Mouse (Mus musculus): ENCODE results near the gene Traf5. TPM values are rescaled to one million over a fixed set of nuclear protein-coding genes. Genes with fewer than 3 reads are reported as not detected.

The Traf5 gene
- polyA plus RNA-seq, 1 experiment = 3.2 TPM

DNA sequence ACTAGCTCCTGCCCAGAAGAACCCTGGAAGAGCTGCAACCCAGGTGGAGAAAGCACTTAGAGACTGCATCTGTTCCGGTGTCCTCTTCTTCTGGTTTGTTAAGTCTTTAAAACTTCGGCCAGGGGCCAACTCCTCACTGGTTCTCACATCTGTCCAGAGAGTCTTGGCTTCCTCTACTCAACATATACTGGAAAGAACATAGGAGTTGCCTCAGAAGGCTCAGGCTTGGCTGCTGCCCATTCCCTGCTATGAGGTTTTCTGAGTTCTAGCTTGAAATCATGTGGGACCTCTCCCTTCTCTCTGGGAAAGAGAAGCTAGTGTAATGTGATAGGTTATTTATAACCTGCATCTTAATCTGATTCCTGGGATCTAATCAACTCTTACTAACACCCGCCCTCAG is 2.1 kb downstream of the Traf5 start:
- no peak for TF ChIP-seq POLR2A (IDR thresholded peaks at IDR 0.05; ENCODE audit: borderline replicate concordance, extremely low read depth, insufficient read depth, insufficient read length, poor library complexity, severe bottlenecking)
- no peak for DNase-seq (ENCODE audit: low read depth)

DNA sequence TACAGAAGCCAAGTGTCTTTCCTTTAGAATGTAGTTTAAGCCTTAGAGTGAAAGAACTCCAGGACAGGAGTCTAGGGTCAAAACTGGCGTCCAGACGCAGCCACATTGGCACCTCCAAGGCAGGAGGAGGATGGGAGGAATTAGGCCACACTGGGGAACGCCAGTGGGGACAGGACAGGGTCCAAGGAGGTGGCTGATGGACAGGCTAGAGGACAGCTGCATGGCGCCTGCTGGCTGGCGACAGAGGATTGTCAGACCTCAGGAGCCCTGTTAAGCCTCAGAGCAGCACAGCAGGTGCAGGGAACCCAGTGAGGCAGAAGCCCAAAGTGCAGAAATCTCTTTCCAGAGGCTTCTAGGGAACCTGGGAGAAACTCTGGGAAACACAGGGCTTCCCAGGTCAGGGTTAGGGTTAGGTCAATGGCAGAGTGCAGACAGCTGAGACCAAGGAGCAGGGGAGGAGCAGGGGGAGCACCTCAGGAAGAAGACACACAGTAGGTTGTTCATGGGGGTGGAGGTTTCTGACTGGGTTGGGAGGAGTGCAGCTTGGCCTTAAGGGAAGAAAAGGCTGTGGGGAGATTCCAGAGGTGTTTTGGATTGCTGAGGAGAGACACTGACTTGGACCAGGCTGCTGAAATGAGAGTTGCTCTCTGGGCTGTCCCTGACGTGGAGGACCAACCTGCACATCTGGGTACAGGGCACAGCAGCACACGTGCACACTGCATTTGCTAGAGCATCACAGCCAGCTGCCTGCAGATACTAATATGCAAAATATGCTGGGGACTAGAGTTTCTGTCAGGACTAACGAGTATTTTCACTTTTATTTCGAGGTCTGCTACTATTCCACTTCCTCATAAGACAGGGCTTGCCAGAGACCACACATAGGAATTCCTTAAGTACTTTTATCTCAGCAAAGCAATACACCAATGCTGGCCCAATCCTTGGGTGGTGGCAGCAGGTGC is 2.9 kb downstream of the Traf5 start:
- TF ChIP-seq POLR2A (IDR thresholded peaks at IDR 0.05; ENCODE audit: borderline replicate concordance, extremely low read depth, insufficient read depth, insufficient read length, poor library complexity, severe bottlenecking) = no peak
- no peak for TF ChIP-seq CTCF (IDR thresholded peaks at IDR 0.05; ENCODE audit: borderline replicate concordance, extremely low read depth, insufficient read depth, insufficient read length)
- no peak for DNase-seq (ENCODE audit: low read depth)

DNA sequence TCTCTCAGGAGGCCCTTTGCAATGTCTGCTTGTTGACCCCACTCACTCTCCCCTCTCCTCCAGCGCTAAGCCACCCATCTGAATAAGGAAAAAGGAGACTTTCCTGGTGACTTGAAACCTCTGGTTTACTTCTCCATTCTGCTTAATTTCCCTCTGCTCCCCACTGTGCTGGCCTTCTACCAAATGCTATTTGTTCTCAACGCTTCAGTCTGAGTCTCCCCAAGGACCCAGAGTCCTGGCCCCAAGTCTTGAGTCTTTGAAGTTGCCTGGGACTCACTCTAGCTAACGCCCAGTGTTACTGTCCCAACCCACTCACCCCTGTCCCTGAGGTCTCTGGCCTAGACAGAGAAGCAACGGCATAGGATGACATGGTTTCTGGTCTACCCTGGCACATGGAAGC is 4.3 kb downstream of the Traf5 start:
- DNase-seq (ENCODE audit: low read depth) = no peak
- TF ChIP-seq POLR2A (IDR thresholded peaks at IDR 0.05; ENCODE audit: borderline replicate concordance, extremely low read depth, insufficient read depth, insufficient read length, poor library complexity, severe bottlenecking) (no peak), CTCF (IDR thresholded peaks at IDR 0.05; ENCODE audit: borderline replicate concordance, extremely low read depth, insufficient read depth, insufficient read length) (no peak)

DNA sequence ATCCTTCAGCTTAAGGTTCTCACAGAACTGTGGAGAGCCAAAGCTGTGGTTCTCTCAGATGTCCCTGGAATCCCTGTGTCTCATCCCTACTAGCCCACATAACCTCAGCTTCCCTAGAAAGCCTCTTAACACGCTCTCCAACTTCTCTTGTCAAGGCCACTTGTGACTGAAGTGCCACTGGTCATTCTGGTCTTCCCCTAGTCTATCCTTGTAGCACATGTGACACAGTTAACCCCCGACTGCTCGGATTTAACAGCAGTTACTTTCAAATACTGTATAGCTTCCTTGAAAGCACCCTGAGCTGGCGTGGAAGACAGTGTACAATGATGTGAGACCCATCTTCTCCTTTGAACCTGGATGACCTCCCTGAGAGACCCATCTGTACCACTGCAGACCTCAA is 5.3 kb downstream of the Traf5 start:
- no peak for TF ChIP-seq CTCF (IDR thresholded peaks at IDR 0.05; ENCODE audit: borderline replicate concordance, extremely low read depth, insufficient read depth, insufficient read length)
- no peak for TF ChIP-seq POLR2A (IDR thresholded peaks at IDR 0.05; ENCODE audit: borderline replicate concordance, extremely low read depth, insufficient read depth, insufficient read length, poor library complexity, severe bottlenecking)
- DNase-seq (ENCODE audit: low read depth) = no peak

DNA sequence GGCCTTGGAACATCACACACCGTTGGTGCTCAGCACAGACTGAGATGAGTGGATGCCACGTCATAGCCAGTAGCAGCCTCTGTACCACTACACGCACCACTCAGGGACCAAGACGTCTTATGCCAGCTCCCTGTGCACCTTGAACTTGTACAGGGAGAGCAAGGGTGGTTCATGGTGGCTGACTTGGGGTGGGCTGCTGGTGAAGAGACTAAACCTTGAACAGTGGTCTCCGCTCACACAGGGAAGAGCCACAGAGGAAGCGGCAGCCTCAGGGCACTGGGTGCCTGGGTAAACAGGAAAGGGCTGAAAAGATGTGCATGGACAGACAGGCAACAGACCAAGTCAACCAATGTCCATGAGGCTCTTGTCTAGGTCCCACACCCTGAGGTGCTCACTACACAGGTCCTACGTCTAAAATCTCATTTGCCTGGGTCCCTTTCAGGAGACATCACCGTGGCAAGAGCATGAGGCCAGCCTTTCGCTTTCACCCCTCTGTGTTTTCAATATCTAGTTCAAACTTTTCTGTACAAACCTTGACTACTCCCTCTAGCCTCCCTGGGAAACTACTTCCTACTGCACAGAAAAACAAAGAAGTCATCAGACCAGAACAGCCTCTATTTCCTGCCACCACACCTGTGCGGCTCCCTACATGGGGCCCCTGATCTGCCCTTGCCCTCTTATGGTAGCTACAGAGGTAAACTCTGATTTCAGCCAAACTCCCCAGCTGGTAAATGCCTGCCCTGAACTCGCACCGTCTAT is 5.9 kb downstream of the Traf5 start:
- DNase-seq (ENCODE audit: low read depth) = no peak
- TF ChIP-seq POLR2A (IDR thresholded peaks at IDR 0.05; ENCODE audit: borderline replicate concordance, extremely low read depth, insufficient read depth, insufficient read length, poor library complexity, severe bottlenecking) = no peak

DNA sequence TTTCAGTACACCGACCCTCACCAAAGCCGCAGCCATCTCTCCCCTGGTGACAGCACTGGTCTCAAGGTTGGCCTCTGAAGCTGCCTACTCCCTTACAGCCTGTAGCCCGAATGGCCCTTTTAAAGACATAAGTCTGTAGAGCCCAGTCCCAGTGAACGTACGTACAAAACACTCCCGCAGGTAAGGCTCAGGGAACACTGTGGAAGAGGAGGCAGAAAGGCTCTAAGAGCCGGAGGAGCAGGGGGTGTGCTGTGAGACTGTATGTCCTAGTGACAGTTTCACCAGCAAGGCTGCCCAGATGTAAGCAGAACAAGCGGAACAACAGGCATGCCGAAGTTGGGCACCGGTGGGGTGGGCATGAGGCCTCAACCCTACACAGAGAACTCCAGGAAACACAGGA is 7.1 kb downstream of the Traf5 start:
- DNase-seq (ENCODE audit: low read depth) = no peak
- TF ChIP-seq POLR2A (IDR thresholded peaks at IDR 0.05; ENCODE audit: borderline replicate concordance, extremely low read depth, insufficient read depth, insufficient read length, poor library complexity, severe bottlenecking) = no peak
- no peak for TF ChIP-seq CTCF (IDR thresholded peaks at IDR 0.05; ENCODE audit: borderline replicate concordance, extremely low read depth, insufficient read depth, insufficient read length)

DNA sequence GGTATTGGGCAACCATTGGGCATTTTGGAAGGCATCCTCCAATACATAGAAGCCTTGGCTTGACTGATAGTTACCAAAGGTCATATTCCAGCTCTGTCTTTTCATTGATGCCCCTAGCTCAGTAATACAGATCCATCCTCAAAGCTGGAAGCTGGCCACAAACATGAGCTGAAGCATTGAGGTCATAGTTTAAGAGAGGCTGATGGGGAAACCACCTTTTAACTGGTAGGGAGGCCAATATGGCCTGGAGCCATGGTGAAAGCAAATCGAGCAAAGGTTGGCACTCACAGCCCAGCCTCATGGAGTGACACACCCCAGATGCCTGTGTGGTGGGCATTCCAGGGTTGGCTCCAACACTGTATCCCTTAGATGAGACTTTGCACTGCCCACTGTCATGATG is 9.7 kb downstream of the Traf5 start:
- TF ChIP-seq CTCF (IDR thresholded peaks at IDR 0.05; ENCODE audit: borderline replicate concordance, extremely low read depth, insufficient read depth, insufficient read length) (no peak), POLR2A (IDR thresholded peaks at IDR 0.05; ENCODE audit: borderline replicate concordance, extremely low read depth, insufficient read depth, insufficient read length, poor library complexity, severe bottlenecking) (no peak)
- DNase-seq (ENCODE audit: low read depth) = no peak

DNA sequence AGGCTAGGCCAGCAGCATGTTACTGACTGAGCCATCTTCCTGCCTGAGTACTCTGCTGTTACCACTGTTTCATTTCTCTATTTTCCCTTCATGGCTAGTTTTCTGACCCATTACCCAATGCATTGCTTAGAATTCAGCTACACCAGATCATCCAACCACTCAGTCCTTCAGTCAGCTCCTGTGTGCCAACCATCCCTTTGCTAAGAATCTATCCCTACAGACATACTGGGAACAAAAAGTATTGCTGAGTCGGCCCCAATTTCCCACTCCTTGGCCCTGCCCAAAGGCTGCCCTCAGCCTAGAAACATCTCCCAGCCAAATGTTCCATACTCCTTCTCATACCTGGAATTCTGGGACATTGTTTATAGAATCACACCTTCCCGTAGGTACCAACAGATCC is 11.2 kb downstream of the Traf5 start:
- TF ChIP-seq POLR2A (IDR thresholded peaks at IDR 0.05; ENCODE audit: borderline replicate concordance, extremely low read depth, insufficient read depth, insufficient read length, poor library complexity, severe bottlenecking) (no peak), CTCF (IDR thresholded peaks at IDR 0.05; ENCODE audit: borderline replicate concordance, extremely low read depth, insufficient read depth, insufficient read length) (no peak)
- DNase-seq (ENCODE audit: low read depth) = no peak

DNA sequence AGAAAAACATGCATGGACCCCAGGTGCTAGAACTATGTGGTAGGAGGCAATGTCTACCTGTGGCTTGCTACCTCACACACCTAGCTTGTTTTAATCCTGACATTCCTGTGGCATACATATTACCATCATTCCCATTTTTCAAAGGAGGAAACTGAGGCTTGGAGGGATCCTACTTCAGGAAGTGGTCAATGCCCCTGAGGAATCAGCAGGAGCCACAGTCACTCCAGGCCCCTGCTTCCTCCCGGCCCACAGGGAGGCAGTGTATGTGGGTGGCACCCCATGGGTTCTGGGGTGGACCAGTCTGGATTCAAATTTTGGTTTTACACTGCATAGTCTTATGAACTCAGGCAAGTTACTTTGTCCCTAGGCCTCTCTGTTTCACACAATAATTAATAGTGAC is 13.2 kb downstream of the Traf5 start:
- TF ChIP-seq CTCF (IDR thresholded peaks at IDR 0.05; ENCODE audit: borderline replicate concordance, extremely low read depth, insufficient read depth, insufficient read length) = no peak
- TF ChIP-seq POLR2A (IDR thresholded peaks at IDR 0.05; ENCODE audit: borderline replicate concordance, extremely low read depth, insufficient read depth, insufficient read length, poor library complexity, severe bottlenecking) = no peak
- no peak for DNase-seq (ENCODE audit: low read depth)

DNA sequence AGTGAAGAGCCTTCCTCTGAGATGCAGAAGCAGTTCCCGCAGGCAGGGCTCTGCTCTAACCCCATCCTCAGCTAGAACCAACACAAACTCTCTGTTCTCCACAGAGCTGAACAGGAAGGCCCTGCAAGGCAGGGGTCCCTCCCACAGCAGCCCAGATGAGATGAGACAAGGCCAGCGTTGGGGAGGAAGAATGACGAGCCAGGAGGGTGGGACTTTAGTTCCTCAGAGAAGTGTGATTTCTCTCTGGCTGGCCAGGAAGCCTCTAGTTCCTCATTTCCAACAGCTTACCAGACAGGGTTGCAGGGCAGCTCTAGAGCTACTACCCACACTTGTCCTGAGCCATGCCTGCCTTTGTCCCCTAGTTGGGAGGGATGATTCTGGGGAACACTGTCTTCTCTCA is 14.0 kb downstream of the Traf5 start:
- no peak for DNase-seq (ENCODE audit: low read depth)
- TF ChIP-seq POLR2A (IDR thresholded peaks at IDR 0.05; ENCODE audit: borderline replicate concordance, extremely low read depth, insufficient read depth, insufficient read length, poor library complexity, severe bottlenecking) = no peak
- no peak for TF ChIP-seq CTCF (IDR thresholded peaks at IDR 0.05; ENCODE audit: borderline replicate concordance, extremely low read depth, insufficient read depth, insufficient read length)

DNA sequence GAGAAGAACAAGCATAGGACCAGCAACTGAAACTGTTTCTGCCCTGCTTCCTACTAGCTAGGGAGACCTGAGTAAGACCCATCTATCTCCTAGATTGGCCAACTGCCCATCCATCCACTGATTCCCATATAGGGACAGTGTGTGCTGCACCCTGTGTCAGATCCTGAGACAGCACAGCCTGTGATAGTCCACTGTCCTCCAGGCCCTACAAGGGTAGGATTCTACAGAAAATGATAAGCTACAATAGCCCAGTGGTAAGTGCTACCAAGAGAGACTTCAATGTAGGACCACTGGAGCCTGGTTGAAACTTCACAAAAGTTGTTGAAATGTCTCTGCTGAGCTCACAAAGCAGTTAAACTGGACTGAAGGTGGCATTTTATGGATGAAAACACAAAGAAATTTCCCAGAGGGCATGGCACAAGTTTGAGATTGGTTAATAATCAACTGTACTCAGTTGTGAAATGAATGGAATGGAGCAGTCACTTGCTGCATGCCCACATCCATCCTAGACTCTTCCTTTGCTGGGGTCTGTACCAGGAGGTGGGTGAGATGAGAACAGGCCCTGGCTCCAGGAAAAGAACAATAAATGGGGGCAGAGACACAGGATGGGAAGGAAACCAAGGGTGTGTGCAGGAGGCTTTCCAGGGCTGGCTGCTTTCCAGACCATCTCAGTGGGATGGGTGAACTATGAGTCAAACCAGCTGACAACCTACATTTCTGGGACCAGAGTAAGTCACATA is 15.4 kb downstream of the Traf5 start:
- TF ChIP-seq CTCF (IDR thresholded peaks at IDR 0.05; ENCODE audit: borderline replicate concordance, extremely low read depth, insufficient read depth, insufficient read length) (no peak), POLR2A (IDR thresholded peaks at IDR 0.05; ENCODE audit: borderline replicate concordance, extremely low read depth, insufficient read depth, insufficient read length, poor library complexity, severe bottlenecking) (no peak)
- DNase-seq (ENCODE audit: low read depth) = no peak

Data from brain, embryonic 14.5 days (tissue).